Mouse (Mus musculus) heart, postnatal 0 days (tissue): ENCODE data around the gene Pitpnm3. TPM values are rescaled to one million over a fixed set of nuclear protein-coding genes. Genes with fewer than 3 reads are reported as not detected.

Experiments used
- ATAC-seq: fragments of 200-750 bp; cut with Nextera tagmentation; 2 replicates; pipeline ENCODE4 v1.8.0; 2017; ENCODE audit warnings: low read depth, moderate number of reproducible peaks, moderate library complexity; ENCODE audit not compliant: insufficient read depth
- DNase-seq: peaks from one replicate; pipeline ENCODE4 v3.0.0-alpha.2; 2016; ENCODE audit warnings: low spot score
- H3K27ac ChIP-seq: fragments of 300-500 bp; sonication (generic); 2 replicates; pipeline ENCODE4 v1.5.1; 2014; ENCODE audit warnings: low read depth, mild to moderate bottlenecking
- H3K27me3 ChIP-seq: fragments of 300-500 bp; sonication (generic); 2 replicates; pipeline ENCODE4 v1.6.1; 2014; ENCODE audit warnings: low read length, mixed read lengths; ENCODE audit not compliant: control insufficient read depth, insufficient read depth
- H3K36me3 ChIP-seq: fragments of 300-500 bp; sonication (generic); replicated peaks from 2 replicates; pipeline ENCODE4 v1.6.1; 2014; ENCODE audit warnings: low read length, mixed read lengths; ENCODE audit not compliant: control insufficient read depth, insufficient read depth
- H3K4me1 ChIP-seq: fragments of 300-500 bp; sonication (generic); 2 replicates; pipeline ENCODE4 v1.6.1; 2014; ENCODE audit warnings: antibody characterized with exemption; ENCODE audit not compliant: control insufficient read depth, insufficient read depth
- H3K4me2 ChIP-seq: fragments of 300-500 bp; sonication (generic); 2 replicates; pipeline ENCODE4 v1.6.1; 2014; ENCODE audit warnings: low read depth, mild to moderate bottlenecking, low read length, moderate library complexity
- H3K4me3 ChIP-seq: fragments of 300-500 bp; sonication (generic); 2 replicates; pipeline ENCODE4 v1.5.1; 2014; ENCODE audit warnings: low read depth, low read length
- H3K9ac ChIP-seq: fragments of 300-500 bp; sonication (generic); replicated peaks from 2 replicates; pipeline ENCODE4 v1.6.1; 2014; ENCODE audit warnings: low read depth, low read length, mixed read lengths
- H3K9me3 ChIP-seq: fragments of 300-500 bp; sonication (generic); replicated peaks from 2 replicates; pipeline ENCODE4 v1.6.1; 2016; ENCODE audit warnings: low read length; ENCODE audit not compliant: control insufficient read depth
- CTCF ChIP-seq: IDR thresholded peaks from 2 replicates; pipeline ENCODE4 v1.5.1; 2016; ENCODE audit warnings: antibody characterized with exemption, control low read depth, low read depth
- EP300 ChIP-seq: IDR thresholded peaks from 2 replicates; pipeline ENCODE4 v1.6.1; 2016; ENCODE audit warnings: antibody characterized with exemption, low read depth
- WGBS: fragments of 180-500 bp; shearing (Covaris S2); extraction: QIAGEN DNeasy Blood & Tissue Kit; methylation state at CpG from one replicate; pipeline ENCODE4 v1.1.7; 2014; 5-methylcytosine and 5-hydroxymethylcytosine counted together
- polyA plus RNA-seq: library from polyadenylated mRNA; unstranded; fragments of >200 nt; fragmentation: Nextera tagmentation; extraction: Ambion mirVana; gene quantifications from 2 replicates; pipeline ENCODE4 v1.2.1, GENCODE M21; 2015
- total RNA-seq: library from RNA; depleted of rRNA; stranded (reverse); fragments of >200 nt; gene quantifications from 2 replicates; pipeline ENCODE4 v1.2.3, GENCODE M21; 2014; ENCODE audit warnings: low replicate concordance

The Pitpnm3 gene
- total and polyA plus RNA-seq, 2 experiments from 2014 or later, result 0.38 to 1.0 TPM

DNA sequence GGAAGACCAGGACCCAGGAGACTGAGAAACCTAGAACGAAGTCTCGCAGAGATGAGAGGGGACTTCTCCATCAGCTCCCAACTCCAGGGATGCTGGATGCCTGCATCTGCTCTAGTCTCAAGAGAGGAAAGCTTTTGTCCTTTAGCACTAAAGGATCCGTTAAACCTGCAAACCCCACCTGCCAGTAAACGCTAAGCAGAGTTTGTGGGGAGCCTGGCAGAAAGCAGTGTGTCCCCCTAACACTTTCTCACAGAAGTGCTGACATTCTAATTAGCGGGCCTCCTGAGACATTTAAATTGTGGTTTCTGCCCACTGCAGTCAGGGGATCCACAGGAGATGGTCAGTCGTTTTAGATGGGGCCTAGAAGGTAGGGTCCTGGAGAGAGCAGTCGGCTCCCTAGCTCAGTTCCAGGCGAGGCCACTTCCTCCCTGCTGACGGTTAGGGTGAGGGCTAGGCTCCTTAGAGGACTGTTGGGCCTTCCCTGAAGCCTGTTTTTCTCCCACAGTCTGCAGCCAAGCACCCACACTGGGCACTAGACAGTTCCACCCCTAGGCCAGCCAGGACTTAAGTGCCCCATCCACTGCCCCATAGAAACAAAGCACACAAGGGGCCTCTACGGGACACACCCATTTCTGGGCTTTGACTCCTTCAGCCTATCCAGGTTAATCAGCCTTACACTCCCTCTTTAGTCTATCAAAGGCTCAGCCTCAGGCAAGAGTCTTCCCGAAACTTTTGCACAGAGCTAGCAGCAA is 829 bp upstream of the Pitpnm3 start:
- Histone ChIP-seq H3K4me1 (peaks cover 23% of the 10 kb centered on the region), H3K4me2 (peak overlapping the region; percentile 95), H3K9me3 (no peaks in the 10 kb centered on the region), H3K4me3 (peak overlapping the region; percentile 61), H3K9ac (peak overlapping the region; percentile 66; the same call in 1 of the 2 replicates), H3K27ac (no peak overlapping the region), H3K36me3 (no peaks in the 10 kb centered on the region), H3K27me3 (peaks cover 37% of the 10 kb centered on the region)
- ATAC-seq (no peak), DNase-seq (no peak)
- no peak for TF ChIP-seq EP300
- TF ChIP-seq CTCF, result no peak
- WGBS, result 63% methylated on average over 11 of the region's 11 CpGs

DNA sequence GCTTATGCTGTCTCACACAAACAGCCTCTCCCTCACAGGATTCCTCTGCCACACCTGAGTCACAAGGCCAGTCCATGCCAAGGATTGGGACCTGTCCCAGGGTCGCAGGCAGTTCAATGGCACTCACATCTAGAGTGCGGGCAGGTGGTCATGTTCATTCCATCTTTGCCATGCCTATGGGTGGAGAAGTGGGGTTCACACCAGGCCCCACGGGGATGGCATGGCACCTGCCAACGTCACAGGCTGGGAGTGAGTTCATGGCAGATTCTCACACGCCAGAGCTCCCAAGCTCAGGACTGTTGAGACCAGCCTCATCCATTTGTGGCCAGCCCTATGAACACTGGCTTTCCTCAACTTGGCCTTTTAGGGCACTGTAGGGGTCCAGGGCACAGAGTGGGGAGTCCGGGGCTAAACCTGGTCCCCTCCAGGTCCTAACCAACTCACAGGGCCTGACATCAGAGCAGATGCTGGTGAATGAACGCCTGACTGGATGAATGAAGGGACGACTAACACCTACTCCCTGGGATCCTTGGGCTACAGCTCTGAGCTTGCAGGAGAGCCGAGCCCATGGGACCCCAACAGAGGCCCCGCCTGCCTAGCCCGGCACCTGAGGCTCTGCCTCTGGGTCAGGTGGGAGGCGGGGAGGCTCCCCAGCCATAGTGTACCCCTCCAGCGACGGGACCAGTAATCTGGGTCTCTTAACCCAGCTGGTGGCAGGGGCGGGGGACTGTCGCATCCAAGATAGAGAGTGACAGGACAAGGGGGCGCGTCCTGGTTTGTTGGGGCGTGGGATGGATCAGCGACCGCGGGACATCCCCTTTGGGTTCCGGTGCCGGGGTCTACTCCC is 819 bp downstream of the Pitpnm3 start:
- ATAC-seq (no peak), DNase-seq (no peak)
- Histone ChIP-seq H3K27ac (no peak overlapping the region), H3K27me3 (peaks cover 34% of the 10 kb centered on the region), H3K4me3 (peak overlapping the region; percentile 61), H3K9me3 (no peaks in the 10 kb centered on the region), H3K4me2 (peak overlapping the region; percentile 95), H3K4me1 (peaks cover 36% of the 10 kb centered on the region), H3K9ac (no peak overlapping the region; the same call in 1 of the 2 replicates), H3K36me3 (no peaks in the 10 kb centered on the region)
- WGBS, result 27% methylated on average over 24 of the region's 24 CpGs
- TF ChIP-seq CTCF, result no peak
- no peak for TF ChIP-seq EP300

DNA sequence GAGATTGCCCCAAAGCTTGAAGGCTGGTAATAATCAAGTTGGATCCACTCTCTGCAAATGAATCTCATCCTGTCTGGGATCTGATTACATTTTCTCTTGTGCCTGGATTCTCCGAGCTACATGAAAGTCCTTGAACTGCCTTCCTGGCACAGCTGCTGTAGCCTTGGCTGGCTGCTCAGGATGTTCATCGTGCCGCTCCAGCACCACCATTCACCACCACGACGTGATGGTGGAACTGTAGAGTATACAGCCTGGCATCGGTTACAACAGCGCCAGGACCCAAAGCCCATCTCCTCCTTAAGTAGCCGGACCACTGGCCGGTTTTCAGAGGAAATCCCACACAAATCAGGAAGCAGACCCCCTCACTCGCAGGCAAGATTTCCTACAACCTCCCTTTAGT is 2.5 kb downstream of the Pitpnm3 start:
- Histone ChIP-seq H3K36me3 (no peaks in the 10 kb centered on the region), H3K27ac (peak overlapping the region; percentile 83), H3K9me3 (no peaks in the 10 kb centered on the region), H3K4me1 (peaks cover 36% of the 10 kb centered on the region), H3K4me2 (no peak overlapping the region), H3K4me3 (no peak overlapping the region), H3K9ac (no peak overlapping the region), H3K27me3 (peaks cover 34% of the 10 kb centered on the region)
- ATAC-seq (no peak), DNase-seq (no peak)
- TF ChIP-seq CTCF (no peak), EP300 (no peak)
- WGBS, result 63% methylated on average over 10 of the region's 10 CpGs

DNA sequence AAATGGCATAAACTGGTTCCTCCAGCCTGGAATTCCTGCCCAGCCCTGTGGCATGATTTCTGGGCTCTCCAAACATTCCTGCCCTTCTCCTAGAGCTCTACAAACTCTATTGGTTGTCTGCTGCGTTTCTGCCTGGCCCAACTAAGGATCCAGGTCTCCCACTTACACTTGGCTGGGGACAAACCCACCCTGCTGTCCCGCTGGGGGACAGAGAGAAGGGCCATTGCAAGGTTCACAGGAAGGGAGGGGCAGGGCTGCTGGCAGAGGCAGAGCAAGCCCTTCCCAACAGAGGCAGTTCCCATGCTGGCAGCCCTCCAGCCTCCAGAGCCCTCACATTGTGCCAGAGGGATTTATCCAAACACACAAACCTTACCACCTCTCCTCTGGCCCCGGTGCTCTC is 3.3 kb downstream of the Pitpnm3 start:
- Histone ChIP-seq H3K9me3 (no peaks in the 10 kb centered on the region), H3K4me1 (peaks cover 36% of the 10 kb centered on the region), H3K4me3 (no peak overlapping the region), H3K36me3 (no peaks in the 10 kb centered on the region), H3K27ac (peak overlapping the region; percentile 83), H3K9ac (no peak overlapping the region), H3K27me3 (peaks cover 30% of the 10 kb centered on the region), H3K4me2 (0 out of 2 replicates have a peak overlapping the region, but pooled peaks have one; percentile 4)
- WGBS, result 2% methylated on average over 3 of the region's 3 CpGs
- ATAC-seq, result peak; percentile 29; the same call in 1 of the 2 replicates
- TF ChIP-seq EP300, result no peak
- TF ChIP-seq CTCF, result no peak
- DNase-seq, result peak; percentile 80

DNA sequence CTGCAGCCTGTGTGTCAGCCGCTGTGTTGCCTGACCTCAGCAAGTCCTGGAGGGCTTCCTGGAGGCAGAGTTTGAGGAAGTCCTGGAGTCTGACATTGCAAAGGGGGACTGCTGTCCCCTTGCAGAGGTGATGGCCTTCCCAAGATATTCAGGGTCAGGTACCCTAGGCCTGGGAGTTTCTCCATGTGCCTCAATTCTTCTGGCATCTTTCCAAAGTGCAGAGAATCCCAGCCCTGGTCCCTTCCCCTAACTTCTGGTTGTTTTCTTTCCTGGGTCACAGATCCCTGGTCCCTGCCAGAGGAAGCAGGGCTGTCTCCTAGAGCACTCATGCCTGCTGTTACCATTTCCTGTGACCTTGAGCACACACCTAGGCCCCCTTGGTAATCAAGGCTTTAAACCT is 3.9 kb downstream of the Pitpnm3 start:
- WGBS, result 84% methylated on average over 1 of the region's 1 CpGs
- ATAC-seq (no peak), DNase-seq (no peak)
- TF ChIP-seq CTCF (no peak), EP300 (no peak)
- H3K4me1 ChIP-seq, result peaks cover 36% of the 10 kb centered on the region
- no peak overlapping the region for H3K9ac ChIP-seq
- H3K27me3 ChIP-seq, result peaks cover 25% of the 10 kb centered on the region
- peak overlapping the region; percentile 83 for H3K27ac ChIP-seq
- no peak overlapping the region for H3K4me3 ChIP-seq
- no peaks in the 10 kb centered on the region for H3K36me3 ChIP-seq
- no peaks in the 10 kb centered on the region for H3K9me3 ChIP-seq
- no peak overlapping the region for H3K4me2 ChIP-seq
